Mouse (Mus musculus): Measurements from ENCODE around the gene Fam43b.
A peak's percentile ranks its signal among the peaks of the same experiment; 100 is the strongest.
"Not testable (repeated sequence)": the region's sequence is repeated elsewhere in the genome, so short reads cannot be mapped to it uniquely, and the experiment has no call there.

The Fam43b gene

GRCm38 (mm10) chr4:138395971-138396645 is at the start of gene Fam43b:
Gene Fam43b (minus strand): TSS chr4:138396528.
- peak; percentile 27 to 62 for DNase-seq

GRCm38 (mm10) chr4:138444941-138445340 is 48.6 kb upstream of the Fam43b start:
- DNase-seq = no peak

GRCm38 (mm10) chr4:138440062-138440461 is 43.7 kb upstream of the Fam43b start:
- no peak for DNase-seq

- DNase-seq = peak; percentile 98
Measured at GRCm38 (mm10) chr4:138434347-138435316, 38.3 kb upstream of the Fam43b start, which contains the start of gene Mul1. Gene Mul1 (plus strand): TSS chr4:138434671.

- no peak for DNase-seq
Measured at GRCm38 (mm10) chr4:138431340-138431739, 35.0 kb upstream of the Fam43b start.

- peak in 1 of 2 experiments; percentile 53 for DNase-seq
Measured at GRCm38 (mm10) chr4:138429778-138430177, 33.5 kb upstream of the Fam43b start.

- DNase-seq = peak; percentile 90 to 94
Measured at GRCm38 (mm10) chr4:138426778-138427705, 30.7 kb upstream of the Fam43b start.

- not testable (repeated sequence) for DNase-seq
Measured at GRCm38 (mm10) chr4:138425604-138426003, 29.3 kb upstream of the Fam43b start.

GRCm38 (mm10) chr4:138425028-138425427 is 28.7 kb upstream of the Fam43b start:
- DNase-seq = no peak

- DNase-seq = no peak
Measured at GRCm38 (mm10) chr4:138418340-138418957, 22.1 kb upstream of the Fam43b start.

GRCm38 (mm10) chr4:138417882-138418281 is 21.6 kb upstream of the Fam43b start:
- no peak for DNase-seq

- DNase-seq = no peak
Measured at GRCm38 (mm10) chr4:138416414-138416813, 20.1 kb upstream of the Fam43b start.

GRCm38 (mm10) chr4:138415991-138416390 is 19.7 kb upstream of the Fam43b start:
- DNase-seq = no peak

GRCm38 (mm10) chr4:138414725-138415124 is 18.4 kb upstream of the Fam43b start:
- DNase-seq = no peak

GRCm38 (mm10) chr4:138411504-138412121 is 15.3 kb upstream of the Fam43b start:
- DNase-seq = no peak

- no peak for DNase-seq
Measured at GRCm38 (mm10) chr4:138411011-138411410, 14.7 kb upstream of the Fam43b start.

- no peak for DNase-seq
Measured at GRCm38 (mm10) chr4:138407479-138408194, 11.3 kb upstream of the Fam43b start.

GRCm38 (mm10) chr4:138404806-138405205 is 8.5 kb upstream of the Fam43b start:
- peak; percentile 32 to 58 for DNase-seq

- no peak for DNase-seq
Measured at GRCm38 (mm10) chr4:138396711-138397110, 383 bp upstream of the Fam43b start.

GRCm38 (mm10) chr4:138395087-138395970 is 999 bp downstream of the Fam43b start:
- peak; percentile 35 to 53 for DNase-seq

All from cerebellum, postnatal 25 days (tissue).